Mouse (Mus musculus) spleen, adult 2 months (tissue): ENCODE results near the gene Tbx10.

Experiments used
- CTCF ChIP-seq: fragments of 200-500 bp; IDR thresholded peaks from 2 replicates; pipeline ENCODE4 v1.5.1; 2011; ENCODE audit warnings: mild to moderate bottlenecking, inconsistent platforms; ENCODE audit not compliant: insufficient read depth, insufficient read length, insufficient replicate concordance; ENCODE audit errors: extremely low read depth
- POLR2A ChIP-seq: fragments of 200-500 bp; IDR thresholded peaks from 2 replicates; pipeline ENCODE4 v1.6.1; 2011; ENCODE audit warnings: low read depth, low read length, inconsistent platforms

GRCm38 (mm10) chr19:4011086-4011485 lies 18.5 kb downstream of the Tbx10 start:
- TF ChIP-seq CTCF (no peak), POLR2A (no peak)
